Mouse (Mus musculus) activated CD4-positive, CD25-positive, alpha-beta regulatory T cell, adult 4 months (primary cell): ENCODE results near the gene Gm20388. TPM values are rescaled to one million over a fixed set of nuclear protein-coding genes. Genes with fewer than 3 reads are reported as not detected.
A peak's percentile ranks its signal among the peaks of the same experiment; 100 is the strongest.

ENCODE experiments used
- ATAC-seq: one replicate; pipeline ENCODE4 v1.8.0; 2017
- polyA plus RNA-seq, 2 experiments: library from polyadenylated mRNA; unstranded; fragments of 100-300 nt; shearing (Covaris generic); gene quantifications; one replicate each; pipeline ENCODE4 v1.2.1; 2017

Gene Gm20388
- polyA plus RNA-seq, 2 experiments from 2014 or later = 9.9 to 12.3 TPM

GRCm38 (mm10) chr8:124368213-124368612 is 4457.6 kb downstream of the Gm20388 start:
- ATAC-seq = peak; percentile 67

- no peak for ATAC-seq
Observed at GRCm38 (mm10) chr8:124370422-124371183, 4460.0 kb downstream of the Gm20388 start.

DNA sequence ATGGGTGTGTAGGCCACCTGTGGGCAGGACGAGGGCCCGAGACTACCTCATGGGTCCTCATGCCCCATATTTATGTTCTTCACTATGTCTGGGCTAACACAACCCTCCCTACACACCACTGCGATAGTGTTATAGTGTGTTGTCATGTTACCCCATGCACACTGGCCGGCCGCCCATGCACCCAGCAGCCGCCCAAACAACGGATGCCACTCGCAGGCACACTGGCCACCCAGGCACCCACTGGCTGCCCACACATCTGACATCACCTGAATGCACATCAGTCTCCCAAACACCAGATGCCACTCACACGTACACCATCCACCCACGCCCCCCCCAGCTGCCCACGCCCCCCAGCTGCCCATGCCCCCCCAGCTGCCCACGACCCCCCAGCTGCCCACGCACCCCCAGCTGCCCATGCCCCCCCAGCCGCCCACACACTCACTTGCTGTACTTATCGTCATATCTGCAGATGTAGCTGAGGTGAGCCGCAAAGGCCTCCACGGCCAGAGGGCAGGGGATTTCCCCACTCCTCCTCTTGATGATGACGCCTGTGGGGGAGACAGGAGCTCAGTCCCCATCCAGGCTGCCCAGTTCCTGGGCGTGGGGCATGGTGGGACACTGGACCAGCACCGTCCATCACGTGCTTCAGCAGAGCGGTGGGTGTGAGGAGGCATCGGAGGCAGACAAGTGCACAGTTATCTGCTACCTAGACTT is 4460.9 kb downstream of the Gm20388 start:
- peak; percentile 55 for ATAC-seq

DNA sequence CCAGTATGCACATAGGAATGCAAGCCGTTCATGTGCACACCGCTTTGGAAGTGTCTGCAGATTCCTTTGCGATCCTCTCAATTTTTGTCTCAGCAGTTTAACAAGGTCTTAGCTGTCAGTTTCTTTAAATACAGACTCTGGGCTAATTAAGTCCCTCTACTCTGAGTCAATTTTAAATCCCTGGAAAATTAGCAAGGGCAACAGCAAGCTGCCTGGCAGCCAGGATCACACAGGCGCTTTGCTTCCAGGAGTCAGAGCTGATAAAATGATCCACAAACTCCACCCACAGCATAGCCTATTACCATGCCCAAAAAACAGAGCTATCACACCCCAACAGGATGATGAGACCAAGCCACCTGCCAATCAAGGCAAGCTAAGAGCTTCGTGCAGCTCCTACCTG is 4463.1 kb downstream of the Gm20388 start:
- ATAC-seq = no peak

DNA sequence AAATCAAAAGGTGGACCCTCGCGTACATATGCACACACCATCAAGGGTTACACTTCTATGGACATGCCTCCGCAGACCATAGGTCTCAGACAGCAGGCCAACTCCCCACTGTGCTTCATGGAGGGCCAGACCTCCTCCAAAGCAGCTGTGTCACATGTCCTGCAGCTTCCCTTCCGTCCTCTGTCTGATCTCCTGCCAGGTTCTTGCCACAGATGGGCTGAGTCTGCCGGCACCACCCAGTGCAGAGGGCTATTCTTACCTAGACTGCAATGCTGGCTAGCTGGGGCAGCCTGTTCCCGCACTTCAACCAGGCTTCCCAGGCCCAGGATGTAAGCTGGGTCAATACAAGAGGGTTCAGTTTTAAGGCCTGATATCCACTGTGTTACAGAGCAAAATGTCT is 4464.5 kb downstream of the Gm20388 start:
- no peak for ATAC-seq

GRCm38 (mm10) chr8:124375727-124376126 is 4465.1 kb downstream of the Gm20388 start:
- ATAC-seq = no peak

DNA sequence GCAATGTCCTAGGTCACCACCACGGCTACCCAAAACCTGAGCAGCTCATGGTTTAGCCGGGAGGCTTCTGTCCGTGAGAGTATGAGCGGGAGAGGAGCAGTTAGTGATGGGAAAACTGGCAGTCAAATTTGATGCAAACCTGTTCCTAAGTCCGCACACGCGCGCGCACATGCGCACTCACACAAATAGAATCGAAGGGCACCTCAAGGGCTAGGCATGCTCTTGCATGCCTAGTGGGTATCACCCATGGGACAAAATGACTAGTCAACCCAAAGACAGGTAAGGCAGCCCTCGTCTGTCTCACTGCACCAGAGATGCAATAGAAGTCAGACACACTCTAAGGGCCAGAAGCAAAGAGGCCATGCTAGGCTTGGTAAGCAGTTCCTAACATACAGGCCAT is 4465.8 kb downstream of the Gm20388 start:
- no peak for ATAC-seq

DNA sequence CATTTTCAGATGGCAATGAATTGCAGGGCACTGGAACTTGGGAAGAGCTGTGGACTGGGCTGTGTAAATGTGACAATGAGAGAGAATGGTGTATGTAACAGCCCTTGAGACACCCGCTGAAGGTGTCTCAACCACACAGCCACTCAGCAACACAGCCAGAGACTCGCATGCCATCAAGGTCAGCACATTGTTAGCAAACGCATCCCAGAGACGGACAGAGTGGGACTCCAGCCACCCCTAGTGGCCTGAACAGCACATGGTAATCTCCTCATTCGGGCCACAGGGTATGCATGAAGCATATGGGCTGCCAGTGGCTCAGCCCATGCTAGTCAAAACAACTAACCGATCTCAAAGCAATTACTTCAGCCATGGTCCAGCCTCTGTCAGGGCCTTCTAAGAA is 4468.6 kb downstream of the Gm20388 start:
- ATAC-seq = no peak

- no peak for ATAC-seq
Observed at GRCm38 (mm10) chr8:124382235-124382634, 4471.6 kb downstream of the Gm20388 start.

DNA sequence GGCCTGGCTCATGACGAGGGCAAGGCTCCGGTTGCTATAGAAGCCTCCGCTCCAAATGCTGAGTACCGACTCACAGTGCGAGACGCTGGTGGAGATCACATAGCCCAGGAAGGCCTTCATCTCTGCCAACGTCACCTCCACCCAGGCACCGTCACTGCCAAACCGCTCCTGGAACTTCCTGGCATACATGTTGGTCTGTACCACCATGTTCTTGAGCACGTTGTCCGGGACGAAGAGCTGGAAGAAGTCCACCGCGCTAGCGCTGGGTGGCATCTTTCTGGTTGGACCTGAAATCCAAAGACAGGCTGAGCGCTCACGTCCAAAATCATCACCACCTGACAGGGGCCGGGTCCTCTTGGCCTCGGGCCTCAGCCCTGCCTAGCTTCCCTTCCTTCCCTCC is 4473.7 kb downstream of the Gm20388 start:
- no peak for ATAC-seq

DNA sequence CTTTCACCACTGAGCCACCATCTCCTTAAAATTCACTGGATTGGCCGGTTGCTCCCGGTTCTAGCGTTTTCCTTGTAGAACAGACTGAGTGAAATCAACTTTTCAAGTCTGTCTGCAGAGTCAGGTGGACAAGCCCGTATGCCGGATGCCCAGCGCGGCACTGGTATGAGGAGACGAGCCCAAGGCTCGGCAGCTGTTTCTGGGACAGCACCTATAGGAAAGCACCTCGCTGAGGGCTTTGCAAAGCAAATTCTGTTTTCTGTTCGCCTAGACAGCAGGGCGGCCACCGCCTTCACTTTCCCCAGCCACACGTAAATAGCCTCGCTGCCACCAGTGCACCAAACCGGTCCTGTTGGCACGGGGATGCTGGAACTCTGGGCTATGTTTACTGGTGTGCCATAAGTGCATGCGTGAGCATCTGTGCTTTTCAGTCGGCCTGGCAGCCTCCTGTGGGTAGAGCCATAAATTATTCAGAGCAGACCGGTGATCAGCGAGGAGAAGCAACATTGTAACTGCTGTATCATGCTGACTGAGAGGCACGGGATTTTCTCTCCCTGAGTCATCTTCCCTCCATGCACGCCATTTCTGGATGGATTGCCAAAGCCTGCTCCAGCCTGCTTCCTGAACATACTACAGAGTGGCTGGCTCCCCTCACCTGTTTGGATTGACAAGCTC is 4475.7 kb downstream of the Gm20388 start:
- ATAC-seq = no peak

DNA sequence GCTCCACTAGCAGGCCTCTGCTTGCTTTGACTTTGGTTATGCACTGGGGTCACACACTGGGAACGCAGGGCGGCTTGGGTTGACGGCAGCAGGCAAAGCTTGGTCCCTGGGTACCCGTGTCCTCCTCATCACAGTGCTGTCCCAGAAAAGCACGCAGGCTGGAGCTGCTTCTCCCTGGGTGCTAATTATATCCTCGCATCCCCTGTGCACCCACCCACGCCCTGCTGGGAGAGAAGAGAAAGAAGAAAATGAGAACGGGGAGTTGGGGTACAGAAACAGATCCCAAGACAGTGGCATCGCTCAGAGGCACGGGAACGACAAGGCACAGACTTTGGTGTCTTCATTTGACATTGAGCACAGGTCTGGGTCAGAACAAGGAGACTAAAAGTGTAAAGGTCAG is 4478.9 kb downstream of the Gm20388 start:
- no peak for ATAC-seq

GRCm38 (mm10) chr8:124391191-124391590 is 4480.6 kb downstream of the Gm20388 start:
- ATAC-seq = no peak

DNA sequence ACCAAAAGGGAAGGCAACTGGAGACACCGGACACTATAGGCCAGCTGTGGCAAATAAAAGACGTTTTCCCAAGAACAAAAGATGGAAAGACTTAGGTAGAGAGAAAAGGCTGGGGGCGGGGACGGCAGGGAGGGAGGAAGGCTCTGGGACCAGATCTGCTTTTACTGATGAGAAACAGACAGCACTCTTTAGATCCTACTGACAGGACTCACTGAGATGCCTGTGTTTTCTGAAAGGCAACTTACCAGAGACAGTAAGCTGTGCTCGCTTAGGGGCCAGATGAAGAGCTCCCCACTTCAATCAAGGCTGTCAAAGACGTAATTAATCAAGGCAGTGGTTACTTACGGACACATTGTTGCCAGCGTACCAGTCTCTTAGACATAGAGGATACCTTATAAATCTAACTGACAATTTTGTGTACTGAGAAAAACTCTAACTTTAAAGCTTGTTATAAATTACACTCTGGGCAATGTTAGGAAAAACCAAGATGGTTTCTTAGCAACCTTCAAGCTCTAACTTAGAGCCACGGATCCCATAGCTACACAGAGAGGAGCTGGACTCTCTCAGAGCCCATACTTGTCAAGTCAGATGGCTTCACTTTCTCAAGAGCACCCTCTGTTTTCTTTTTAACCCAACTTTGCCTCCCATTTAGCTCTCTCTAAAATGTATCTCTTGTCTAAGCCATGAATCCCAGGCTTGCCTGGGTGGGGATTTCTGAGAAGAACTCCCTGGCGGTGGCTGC is 4481.8 kb downstream of the Gm20388 start:
- ATAC-seq = no peak

GRCm38 (mm10) chr8:124393013-124393412 is 4482.4 kb downstream of the Gm20388 start:
- ATAC-seq = no peak

DNA sequence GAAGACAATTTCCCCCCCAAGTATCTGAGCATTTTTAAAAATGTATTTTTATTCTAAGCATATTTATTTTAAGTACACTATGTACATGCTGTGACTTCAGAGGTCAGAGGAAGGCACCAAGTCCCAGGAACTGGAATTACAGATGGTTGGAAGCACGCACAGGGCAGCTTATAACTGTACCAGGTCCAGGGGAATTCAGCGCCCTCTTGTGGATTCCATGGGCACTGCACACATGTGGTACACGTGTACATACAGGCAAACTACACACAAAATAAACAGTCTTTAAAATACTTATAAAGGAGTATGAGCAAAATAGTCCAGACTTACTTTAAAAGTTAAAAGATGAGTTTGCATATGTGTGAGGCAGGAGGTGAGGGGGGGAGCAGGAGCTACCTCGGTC is 4483.3 kb downstream of the Gm20388 start:
- ATAC-seq = no peak

GRCm38 (mm10) chr8:124394951-124395350 is 4484.3 kb downstream of the Gm20388 start:
- no peak for ATAC-seq

Other genes starting within 250 kb of the Gm20388 start
- not detected for gene Wfdc1, start 244.5 kb upstream of the Gm20388 start, polyA plus RNA-seq
- not detected for gene Atp2c2, start 210.8 kb upstream of the Gm20388 start, polyA plus RNA-seq
- 10 to 100 TPM in 1 of 2 experiments, 1 to 10 TPM in 1; 8.8 to 11.1 TPM for gene Tldc1, start 132.4 kb upstream of the Gm20388 start, polyA plus RNA-seq
- gene Cotl1, start 70.3 kb upstream of the Gm20388 start, polyA plus RNA-seq = 100 to 1,000 TPM; 219 to 262 TPM
- gene Klhl36, start 48.6 kb upstream of the Gm20388 start, polyA plus RNA-seq = 1 to 10 TPM; 5.6 to 8.1 TPM
- 10 to 100 TPM; 41.6 to 48.6 TPM for gene Usp10, start 481 bp upstream of the Gm20388 start, polyA plus RNA-seq
- gene Crispld2, start 81.6 kb downstream of the Gm20388 start, polyA plus RNA-seq = not detected
- gene Zdhhc7, start 190.6 kb downstream of the Gm20388 start, polyA plus RNA-seq = 1 to 10 TPM; 4.9 to 5.5 TPM
- gene 6430548M08Rik, start 203.3 kb downstream of the Gm20388 start, polyA plus RNA-seq = not detected